In the genomic region with DNA sequence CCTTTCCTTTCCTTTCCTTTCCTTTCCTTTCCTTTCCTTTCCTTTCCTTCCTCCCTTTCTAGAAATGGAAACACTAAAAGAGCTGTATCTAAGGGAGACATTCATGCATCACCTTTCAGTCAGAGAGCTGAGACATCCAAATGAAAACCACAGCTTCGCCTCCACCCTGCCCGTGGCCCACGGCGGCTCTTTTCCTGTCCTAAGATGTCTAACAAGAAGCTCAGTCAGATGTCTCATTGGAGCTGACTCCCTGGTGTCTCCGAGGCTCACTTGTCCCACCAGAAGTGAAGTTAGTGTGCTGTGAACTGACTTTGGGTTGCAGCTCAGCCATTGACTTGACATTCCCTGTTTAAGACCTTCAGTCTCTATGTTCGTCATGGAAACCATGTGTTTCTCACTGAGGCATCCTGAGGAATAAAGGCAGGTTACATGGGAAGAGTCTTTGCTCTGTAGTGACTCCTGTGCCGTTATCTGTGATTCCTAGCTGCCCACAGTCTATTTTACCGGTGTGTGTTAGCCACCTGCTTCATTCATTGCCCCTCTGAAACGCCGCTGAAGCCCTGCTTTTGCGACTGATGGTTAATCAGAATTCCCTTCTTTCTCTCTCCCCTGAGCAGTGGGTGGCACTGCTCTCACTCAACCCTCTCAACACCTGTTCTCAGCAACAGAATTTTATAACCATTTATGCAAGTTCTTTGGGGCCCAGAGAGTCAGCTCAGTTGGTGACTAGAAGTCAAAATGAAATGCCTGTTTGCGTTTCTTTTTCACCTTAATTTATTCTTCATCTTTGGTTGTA, we compare ENCODE assay signal across 25 mouse cellular contexts. TPM values are rescaled to one million over a fixed set of nuclear protein-coding genes. Genes with fewer than 3 reads are reported as not detected.
DNase-seq lines count a peak whose midpoint lies in the region; TF ChIP-seq lines count a peak whose summit lies in the region.
"Had no signal": no experiment of that assay in that cellular context is flagged by ENCODE, and none has a peak within 500 bp of the region (broad histone marks: within the 10 kb centered on the region; RNA-seq: fewer than 3 reads in every experiment).

No protein-coding gene starts in this region.

- peak; percentile 37 for DNase-seq in layer of hippocampus, adult 9-11 months
- no peak for DNase-seq in layer of hippocampus, postnatal 36 days
- peak; percentile 77 for DNase-seq in brain, adult 2 months (ENCODE audit: low read depth, low spot score)
- DNase-seq in thymus, postnatal 25 days, result no peak
- DNase-seq in liver, result no peak
- DNase-seq: adrenal gland, adult 2 months; adrenal gland, postnatal 14 days; cerebellum, adult 11-12 months; cerebellum, adult 8-10 months; cerebellum, postnatal 10 days; cerebellum, postnatal 36 days; gastrocnemius, postnatal 25 days; heart, adult 18-20 months; heart, postnatal 10 days; heart, postnatal 36 days had no signal

- H3K4me1 ChIP-seq in cortical plate, adult 2 months (ENCODE audit: control insufficient read depth, insufficient read depth, low read length), result peaks cover 16% of the 10 kb centered on the region
- H3K4me1 ChIP-seq: forebrain, embryonic 10.5 days; forebrain, embryonic 13.5 days; heart, embryonic 15.5 days had no signal

- H3K4me3 ChIP-seq in cortical plate, adult 2 months (ENCODE audit: insufficient read depth, low read length), result no peak overlapping the region
- H3K4me3 ChIP-seq: forebrain, embryonic 10.5 days; forebrain, embryonic 13.5 days; heart, embryonic 12.5 days; heart, embryonic 15.5 days had no signal

- peak overlapping the region; percentile 88 for H3K27ac ChIP-seq in cortical plate, adult 2 months (ENCODE audit: insufficient read depth, low read length)
- H3K27ac ChIP-seq: forebrain, embryonic 10.5 days; forebrain, embryonic 13.5 days; heart, embryonic 15.5 days; hindbrain, embryonic 14.5 days; hindbrain, postnatal 0 days had no signal

- TF ChIP-seq POLR2A in cortical plate, adult 2 months (IDR thresholded peaks at IDR 0.05; ENCODE audit: extremely low read depth, insufficient read depth, low read length), result no peak

- no peak for TF ChIP-seq CTCF in cortical plate, adult 2 months (IDR thresholded peaks at IDR 0.05; ENCODE audit: extremely low read depth, insufficient read depth, low read length)

RNA-seq across cellular contexts. Expression of a gene that starts 53.4 kb away (rescaled TPM):
- 10 to 100 TPM; 54.2 to 55.2 TPM for total RNA-seq in layer of hippocampus, postnatal 36 days (2021)
- polyA plus RNA-seq in cortical plate, adult 2 months (2012; rRNA removed), result 47.7 and 57.5 TPM in 2 replicates
- total RNA-seq: MEL had no signal
- polyA plus RNA-seq: C2C12; CD4-positive, CD25-positive, alpha-beta regulatory T cell, adult 4 months had no signal

Comparison
In these comparisons a context has a peak if more than half of its experiments do, and no peak if none do; other contexts are left out.
1. DNase-seq: peak in layer of hippocampus, adult 9-11 months (single experiment) and brain, adult 2 months (single experiment); none in layer of hippocampus, postnatal 36 days (0 of 2), thymus, postnatal 25 days (single experiment) and liver (single experiment).